Mouse (Mus musculus): ENCODE measurements around the gene Sox12. TPM values are rescaled to one million over a fixed set of nuclear protein-coding genes. Genes with fewer than 3 reads are reported as not detected.
A peak's percentile ranks its signal among the peaks of the same experiment; 100 is the strongest.
"Not testable (repeated sequence)": the region's sequence is repeated elsewhere in the genome, so short reads cannot be mapped to it uniquely, and the experiment has no call there.

Gene Sox12
- total RNA-seq (2015), result 0.27 and 0.60 TPM in 2 replicates
- total RNA-seq (2017), result 0.12 and 0.15 TPM in 2 replicates

- peak; percentile 68 for ATAC-seq (ENCODE audit: poor library complexity, severe bottlenecking)
Observed at GRCm38 (mm10) chr2:152397680-152398435, at the start of gene Sox12. Gene Sox12, minus strand, starts transcription at chr2:152398063.

GRCm38 (mm10) chr2:152447461-152447860, 49.6 kb upstream of the Sox12 start:
- ATAC-seq (ENCODE audit: poor library complexity, severe bottlenecking), result no peak

GRCm38 (mm10) chr2:152446642-152447041, 48.8 kb upstream of the Sox12 start:
- no peak for ATAC-seq (ENCODE audit: poor library complexity, severe bottlenecking)

- no peak for ATAC-seq (ENCODE audit: poor library complexity, severe bottlenecking)
Observed at GRCm38 (mm10) chr2:152443281-152443680, 45.4 kb upstream of the Sox12 start.

- no peak for ATAC-seq (ENCODE audit: poor library complexity, severe bottlenecking)
Observed at GRCm38 (mm10) chr2:152442322-152442721, 44.5 kb upstream of the Sox12 start.

GRCm38 (mm10) chr2:152439833-152440232, 42.0 kb upstream of the Sox12 start:
- ATAC-seq (ENCODE audit: poor library complexity, severe bottlenecking), result no peak

GRCm38 (mm10) chr2:152438963-152439362, 41.1 kb upstream of the Sox12 start:
- no peak for ATAC-seq (ENCODE audit: poor library complexity, severe bottlenecking)

GRCm38 (mm10) chr2:152436983-152437860, 39.4 kb upstream of the Sox12 start:
- peak; percentile 94 for ATAC-seq (ENCODE audit: poor library complexity, severe bottlenecking)

GRCm38 (mm10) chr2:152436405-152436901, 38.6 kb upstream of the Sox12 start:
- ATAC-seq (ENCODE audit: poor library complexity, severe bottlenecking), result no peak

- not testable (repeated sequence) for ATAC-seq (ENCODE audit: poor library complexity, severe bottlenecking)
Observed at GRCm38 (mm10) chr2:152428481-152428880, 30.6 kb upstream of the Sox12 start.

GRCm38 (mm10) chr2:152427493-152427892, 29.6 kb upstream of the Sox12 start:
- ATAC-seq (ENCODE audit: poor library complexity, severe bottlenecking), result no peak

GRCm38 (mm10) chr2:152415786-152416185, 17.9 kb upstream of the Sox12 start:
- no peak for ATAC-seq (ENCODE audit: poor library complexity, severe bottlenecking)

GRCm38 (mm10) chr2:152415287-152415686, 17.4 kb upstream of the Sox12 start, which contains the start of gene 6820408C15Rik:
Gene 6820408C15Rik, plus strand, starts transcription at chr2:152415587.
- ATAC-seq (ENCODE audit: poor library complexity, severe bottlenecking), result no peak

GRCm38 (mm10) chr2:152414591-152415165, 16.8 kb upstream of the Sox12 start, which contains the start of gene Zcchc3:
Gene Zcchc3, minus strand, starts transcription at chr2:152415027.
- ATAC-seq (ENCODE audit: poor library complexity, severe bottlenecking), result peak; percentile 84

- ATAC-seq (ENCODE audit: poor library complexity, severe bottlenecking), result peak; percentile 38
Observed at GRCm38 (mm10) chr2:152413765-152414584, 16.1 kb upstream of the Sox12 start.

- ATAC-seq (ENCODE audit: poor library complexity, severe bottlenecking), result no peak
Observed at GRCm38 (mm10) chr2:152413158-152413764, 15.4 kb upstream of the Sox12 start.

- ATAC-seq (ENCODE audit: poor library complexity, severe bottlenecking), result no peak
Observed at GRCm38 (mm10) chr2:152412526-152413157, 14.8 kb upstream of the Sox12 start.

- no peak for ATAC-seq (ENCODE audit: poor library complexity, severe bottlenecking)
Observed at GRCm38 (mm10) chr2:152411471-152411870, 13.6 kb upstream of the Sox12 start.

- ATAC-seq (ENCODE audit: poor library complexity, severe bottlenecking), result no peak
Observed at GRCm38 (mm10) chr2:152410971-152411371, 13.1 kb upstream of the Sox12 start.
